Mouse (Mus musculus): ENCODE data around the gene Slc22a21.
"Not testable (repeated sequence)": the region's sequence is repeated elsewhere in the genome, so short reads cannot be mapped to it uniquely, and the experiment has no call there.

- not testable (repeated sequence) for TF ChIP-seq CTCF (IDR thresholded peaks at IDR 0.05; ENCODE audit: control insufficient read depth, insufficient read depth, insufficient replicate concordance, low read depth, low read length); POLR2A (IDR thresholded peaks at IDR 0.05; ENCODE audit: control insufficient read depth, low read depth, low read length)
Observed at GRCm38 (mm10) chr11:54006362-54006761, 26.2 kb upstream of the Slc22a21 start.
